Mouse (Mus musculus) embryonic facial prominence, embryonic 13.5 days (tissue): Measurements from ENCODE around the gene Vsir. TPM values are rescaled to one million over a fixed set of nuclear protein-coding genes. Genes with fewer than 3 reads are reported as not detected.

Source experiments
- ATAC-seq: fragments of 200-750 bp; cut with Nextera tagmentation; 2 replicates; pipeline ENCODE4 v1.8.0; 2017; ENCODE audit warnings: low read depth; ENCODE audit not compliant: insufficient number of reproducible peaks, insufficient read depth, low FRiP score, low TSS enrichment
- H3K27ac ChIP-seq: fragments of 300-500 bp; sonication (generic); 2 replicates; pipeline ENCODE4 v1.5.1; 2015; ENCODE audit warnings: moderate library complexity, mild to moderate bottlenecking, inconsistent platforms
- H3K27me3 ChIP-seq: fragments of 300-500 bp; sonication (generic); 2 replicates; pipeline ENCODE4 v1.6.1; 2015; ENCODE audit warnings: mild to moderate bottlenecking, inconsistent platforms
- H3K36me3 ChIP-seq: fragments of 300-500 bp; sonication (generic); 2 replicates; pipeline ENCODE4 v1.6.1; 2015; ENCODE audit warnings: mild to moderate bottlenecking, inconsistent platforms
- H3K4me1 ChIP-seq: fragments of 300-500 bp; sonication (generic); 2 replicates; pipeline ENCODE4 v1.6.1; 2015; ENCODE audit warnings: inconsistent platforms
- H3K4me2 ChIP-seq: fragments of 300-500 bp; sonication (generic); 2 replicates; pipeline ENCODE4 v1.6.1; 2015; ENCODE audit warnings: moderate library complexity, mild to moderate bottlenecking, inconsistent platforms
- H3K4me3 ChIP-seq: fragments of 300-500 bp; sonication (generic); 2 replicates; pipeline ENCODE4 v1.5.1; 2015; ENCODE audit warnings: mild to moderate bottlenecking, inconsistent platforms
- H3K9ac ChIP-seq: fragments of 300-500 bp; sonication (generic); 2 replicates; pipeline ENCODE4 v1.6.1; 2015; ENCODE audit warnings: mild to moderate bottlenecking, inconsistent platforms
- H3K9me3 ChIP-seq: fragments of 300-500 bp; sonication (generic); 2 replicates; pipeline ENCODE4 v1.6.1; 2016; ENCODE audit warnings: inconsistent platforms
- WGBS: fragments of 180-500 bp; shearing (Covaris S2); methylation state at CpG from one replicate; pipeline ENCODE4 v1.1.7; 2015; ENCODE audit warnings: mixed read lengths; 5-methylcytosine and 5-hydroxymethylcytosine counted together
- polyA plus RNA-seq: library from polyadenylated mRNA; unstranded; fragments of >200 nt; fragmentation: Nextera tagmentation; extraction: Ambion mirVana; gene quantifications from 2 replicates; pipeline ENCODE4 v1.2.1, GENCODE M21; 2015

The Vsir gene
- polyA plus RNA-seq, 1 experiment from 2014 or later: 1.9 TPM

- H3K27ac ChIP-seq: peak overlapping the region; percentile 78
- 50% methylated on average over 11 of the region's 11 CpGs for WGBS
Measured at GRCm38 (mm10) chr10:60354881-60355677, 8.4 kb downstream of the Vsir start.

GRCm38 (mm10) chr10:60357441-60357840, 10.8 kb downstream of the Vsir start:
- peaks cover 43% of the 10 kb centered on the region for H3K4me1 ChIP-seq

More at GRCm38 (mm10) chr10:60354881-60355677, 8.4 kb downstream of the Vsir start:
- H3K4me3 ChIP-seq: no peak overlapping the region
- H3K36me3 ChIP-seq: no peaks in the 10 kb centered on the region
- H3K4me2 ChIP-seq: no peak overlapping the region
- H3K27me3 ChIP-seq: no peaks in the 10 kb centered on the region
- H3K9ac ChIP-seq: no peak overlapping the region
- no peak for ATAC-seq
- no peaks in the 10 kb centered on the region for H3K9me3 ChIP-seq
- H3K4me1 ChIP-seq: peaks cover 55% of the 10 kb centered on the region

GRCm38 (mm10) chr10:60357901-60358300, 11.2 kb downstream of the Vsir start:
- WGBS: 94% methylated on average over 14 of the region's 14 CpGs
- H3K9ac ChIP-seq: no peak overlapping the region

More at GRCm38 (mm10) chr10:60357441-60357840, 10.8 kb downstream of the Vsir start:
- no peaks in the 10 kb centered on the region for H3K36me3 ChIP-seq
- 79% methylated on average over 4 of the region's 4 CpGs for WGBS
- H3K4me2 ChIP-seq: no peak overlapping the region
- no peaks in the 10 kb centered on the region for H3K27me3 ChIP-seq
- H3K4me3 ChIP-seq: no peak overlapping the region
- no peaks in the 10 kb centered on the region for H3K9me3 ChIP-seq
- H3K27ac ChIP-seq: no peak overlapping the region
- ATAC-seq: no peak
- H3K9ac ChIP-seq: no peak overlapping the region

GRCm38 (mm10) chr10:60358776-60359175, 12.1 kb downstream of the Vsir start:
- no peak overlapping the region for H3K4me2 ChIP-seq
- no peak overlapping the region for H3K9ac ChIP-seq
- H3K36me3 ChIP-seq: no peaks in the 10 kb centered on the region
- H3K9me3 ChIP-seq: no peaks in the 10 kb centered on the region
- H3K4me3 ChIP-seq: no peak overlapping the region
- no peaks in the 10 kb centered on the region for H3K27me3 ChIP-seq
- WGBS: 31% methylated on average over 4 of the region's 4 CpGs
- H3K4me1 ChIP-seq: peaks cover 37% of the 10 kb centered on the region
- no peak for ATAC-seq
- H3K27ac ChIP-seq: no peak overlapping the region

More at GRCm38 (mm10) chr10:60357901-60358300, 11.2 kb downstream of the Vsir start:
- Histone ChIP-seq H3K4me1 (peaks cover 41% of the 10 kb centered on the region), H3K4me2 (no peak overlapping the region), H3K4me3 (no peak overlapping the region), H3K27me3 (no peaks in the 10 kb centered on the region), H3K27ac (no peak overlapping the region), H3K9me3 (no peaks in the 10 kb centered on the region), H3K36me3 (no peaks in the 10 kb centered on the region)
- ATAC-seq: no peak

- Histone ChIP-seq H3K4me3 (no peak overlapping the region), H3K27me3 (no peaks in the 10 kb centered on the region), H3K9me3 (no peaks in the 10 kb centered on the region), H3K36me3 (no peaks in the 10 kb centered on the region), H3K4me1 (peaks cover 22% of the 10 kb centered on the region), H3K4me2 (no peak overlapping the region), H3K27ac (no peak overlapping the region), H3K9ac (no peak overlapping the region)
- ATAC-seq: no peak
- 55% methylated on average over 12 of the region's 12 CpGs for WGBS
Measured at GRCm38 (mm10) chr10:60361615-60362309, 15.1 kb downstream of the Vsir start.

GRCm38 (mm10) chr10:60362310-60362628, 15.6 kb downstream of the Vsir start:
- WGBS: 42% methylated on average over 2 of the region's 2 CpGs
- Histone ChIP-seq H3K27ac (no peak overlapping the region), H3K9ac (no peak overlapping the region), H3K4me1 (peaks cover 22% of the 10 kb centered on the region), H3K4me2 (no peak overlapping the region), H3K4me3 (no peak overlapping the region), H3K27me3 (no peaks in the 10 kb centered on the region), H3K9me3 (no peaks in the 10 kb centered on the region), H3K36me3 (no peaks in the 10 kb centered on the region)
- ATAC-seq: no peak

GRCm38 (mm10) chr10:60363426-60363825, 16.8 kb downstream of the Vsir start:
- no peaks in the 10 kb centered on the region for H3K36me3 ChIP-seq
- no peak overlapping the region for H3K9ac ChIP-seq
- H3K9me3 ChIP-seq: no peaks in the 10 kb centered on the region
- H3K4me3 ChIP-seq: no peak overlapping the region
- WGBS: 74% methylated on average over 6 of the region's 6 CpGs
- no peak for ATAC-seq
- H3K4me1 ChIP-seq: peaks cover 22% of the 10 kb centered on the region
- H3K27me3 ChIP-seq: no peaks in the 10 kb centered on the region
- H3K4me2 ChIP-seq: no peak overlapping the region
- H3K27ac ChIP-seq: no peak overlapping the region

- no peak overlapping the region for H3K4me2 ChIP-seq
- H3K4me1 ChIP-seq: peaks cover 20% of the 10 kb centered on the region
- no peaks in the 10 kb centered on the region for H3K36me3 ChIP-seq
- no peak for ATAC-seq
- WGBS: 69% methylated on average over 2 of the region's 2 CpGs
- no peak overlapping the region for H3K4me3 ChIP-seq
- no peak overlapping the region for H3K9ac ChIP-seq
- no peaks in the 10 kb centered on the region for H3K9me3 ChIP-seq
- H3K27me3 ChIP-seq: no peaks in the 10 kb centered on the region
- no peak overlapping the region for H3K27ac ChIP-seq
Measured at GRCm38 (mm10) chr10:60367145-60367544, 20.5 kb downstream of the Vsir start.

GRCm38 (mm10) chr10:60367904-60368303, 21.3 kb downstream of the Vsir start:
- H3K4me2 ChIP-seq: no peak overlapping the region
- ATAC-seq: no peak
- H3K4me1 ChIP-seq: peaks cover 17% of the 10 kb centered on the region
- H3K4me3 ChIP-seq: no peak overlapping the region
- no peaks in the 10 kb centered on the region for H3K27me3 ChIP-seq
- 74% methylated on average over 4 of the region's 4 CpGs for WGBS
- no peak overlapping the region for H3K27ac ChIP-seq
- no peaks in the 10 kb centered on the region for H3K36me3 ChIP-seq
- no peaks in the 10 kb centered on the region for H3K9me3 ChIP-seq
- no peak overlapping the region for H3K9ac ChIP-seq

- Histone ChIP-seq H3K27ac (no peak overlapping the region), H3K9ac (no peak overlapping the region), H3K9me3 (no peaks in the 10 kb centered on the region), H3K4me2 (no peak overlapping the region), H3K4me1 (peaks cover 20% of the 10 kb centered on the region), H3K27me3 (no peaks in the 10 kb centered on the region), H3K4me3 (no peak overlapping the region), H3K36me3 (no peaks in the 10 kb centered on the region)
- ATAC-seq: no peak
- 79% methylated on average over 6 of the region's 6 CpGs for WGBS
Measured at GRCm38 (mm10) chr10:60369405-60369804, 22.8 kb downstream of the Vsir start.

- Histone ChIP-seq H3K4me2 (no peak overlapping the region), H3K9me3 (no peaks in the 10 kb centered on the region), H3K4me3 (no peak overlapping the region), H3K27ac (no peak overlapping the region), H3K4me1 (peaks cover 20% of the 10 kb centered on the region), H3K27me3 (no peaks in the 10 kb centered on the region), H3K9ac (no peak overlapping the region), H3K36me3 (no peaks in the 10 kb centered on the region)
- 68% methylated on average over 2 of the region's 2 CpGs for WGBS
- no peak for ATAC-seq
Measured at GRCm38 (mm10) chr10:60370098-60370497, 23.4 kb downstream of the Vsir start.

GRCm38 (mm10) chr10:60370601-60371061, 24.0 kb downstream of the Vsir start:
- H3K4me2 ChIP-seq: no peak overlapping the region
- WGBS: 70% methylated on average over 5 of the region's 5 CpGs
- H3K36me3 ChIP-seq: no peaks in the 10 kb centered on the region
- H3K9me3 ChIP-seq: no peaks in the 10 kb centered on the region
- peaks cover 20% of the 10 kb centered on the region for H3K4me1 ChIP-seq
- H3K4me3 ChIP-seq: no peak overlapping the region
- no peak for ATAC-seq
- H3K27me3 ChIP-seq: no peaks in the 10 kb centered on the region
- H3K9ac ChIP-seq: no peak overlapping the region
- H3K27ac ChIP-seq: no peak overlapping the region
